Mouse (Mus musculus): ENCODE results near the gene Lhfp. TPM values are rescaled to one million over a fixed set of nuclear protein-coding genes. Genes with fewer than 3 reads are reported as not detected.
A peak's percentile ranks its signal among the peaks of the same experiment; 100 is the strongest.

Gene Lhfp
- total RNA-seq, 2 experiments from 2014 or later, result 18.6 to 21.1 TPM

GRCm38 (mm10) chr3:53148751-53149150 lies 107.4 kb downstream of the Lhfp start:
- no peak for DNase-seq (ENCODE audit: extremely low spot score in 1 of 2, low spot score in 1 of 2)

- DNase-seq (ENCODE audit: extremely low spot score in 1 of 2, low spot score in 1 of 2), result no peak
These were observed 108.4 kb downstream of the Lhfp start for GRCm38 (mm10) chr3:53149625-53150320.

GRCm38 (mm10) chr3:53151081-53151480 lies 109.8 kb downstream of the Lhfp start:
- DNase-seq (ENCODE audit: extremely low spot score in 1 of 2, low spot score in 1 of 2), result no peak

- no peak for DNase-seq (ENCODE audit: extremely low spot score in 1 of 2, low spot score in 1 of 2)
These were observed 110.3 kb downstream of the Lhfp start for GRCm38 (mm10) chr3:53151607-53152006.

GRCm38 (mm10) chr3:53161963-53162362 lies 120.6 kb downstream of the Lhfp start:
- no peak for DNase-seq (ENCODE audit: extremely low spot score in 1 of 2, low spot score in 1 of 2)

GRCm38 (mm10) chr3:53165281-53165680 lies 124.0 kb downstream of the Lhfp start:
- DNase-seq (ENCODE audit: extremely low spot score in 1 of 2, low spot score in 1 of 2), result peak; percentile 18 to 45

GRCm38 (mm10) chr3:53166001-53166400 lies 124.7 kb downstream of the Lhfp start:
- no peak for DNase-seq (ENCODE audit: extremely low spot score in 1 of 2, low spot score in 1 of 2)

GRCm38 (mm10) chr3:53169486-53169885 lies 128.2 kb downstream of the Lhfp start:
- DNase-seq (ENCODE audit: extremely low spot score in 1 of 2, low spot score in 1 of 2), result no peak

- DNase-seq (ENCODE audit: extremely low spot score in 1 of 2, low spot score in 1 of 2), result no peak
These were observed 132.2 kb downstream of the Lhfp start for GRCm38 (mm10) chr3:53173310-53174063.

- no peak for DNase-seq (ENCODE audit: extremely low spot score in 1 of 2, low spot score in 1 of 2)
These were observed 138.6 kb downstream of the Lhfp start for GRCm38 (mm10) chr3:53179936-53180335.

- no peak for DNase-seq (ENCODE audit: extremely low spot score in 1 of 2, low spot score in 1 of 2)
These were observed 144.1 kb downstream of the Lhfp start for GRCm38 (mm10) chr3:53185439-53185838.

GRCm38 (mm10) chr3:53193441-53193840 lies 152.1 kb downstream of the Lhfp start:
- DNase-seq (ENCODE audit: extremely low spot score in 1 of 2, low spot score in 1 of 2), result no peak

GRCm38 (mm10) chr3:53195666-53196107 lies 154.4 kb downstream of the Lhfp start:
- DNase-seq (ENCODE audit: extremely low spot score in 1 of 2, low spot score in 1 of 2), result no peak

GRCm38 (mm10) chr3:53200175-53200574 lies 158.8 kb downstream of the Lhfp start:
- no peak for DNase-seq (ENCODE audit: extremely low spot score in 1 of 2, low spot score in 1 of 2)

- DNase-seq (ENCODE audit: extremely low spot score in 1 of 2, low spot score in 1 of 2), result no peak
These were observed 159.5 kb downstream of the Lhfp start for GRCm38 (mm10) chr3:53200853-53201252.

GRCm38 (mm10) chr3:53201670-53202069 lies 160.3 kb downstream of the Lhfp start:
- no peak for DNase-seq (ENCODE audit: extremely low spot score in 1 of 2, low spot score in 1 of 2)

GRCm38 (mm10) chr3:53202184-53202583 lies 160.9 kb downstream of the Lhfp start:
- DNase-seq (ENCODE audit: extremely low spot score in 1 of 2, low spot score in 1 of 2), result no peak

GRCm38 (mm10) chr3:53202698-53203097 lies 161.4 kb downstream of the Lhfp start:
- DNase-seq (ENCODE audit: extremely low spot score in 1 of 2, low spot score in 1 of 2), result no peak

GRCm38 (mm10) chr3:53203656-53204055 lies 162.3 kb downstream of the Lhfp start:
- DNase-seq (ENCODE audit: extremely low spot score in 1 of 2, low spot score in 1 of 2), result no peak

- no peak for DNase-seq (ENCODE audit: extremely low spot score in 1 of 2, low spot score in 1 of 2)
These were observed 163.1 kb downstream of the Lhfp start for GRCm38 (mm10) chr3:53204348-53204984.

GRCm38 (mm10) chr3:53204985-53205365 lies 163.6 kb downstream of the Lhfp start:
- DNase-seq (ENCODE audit: extremely low spot score in 1 of 2, low spot score in 1 of 2), result no peak
